Mouse (Mus musculus): ENCODE measurements around the gene Kif27. TPM values are rescaled to one million over a fixed set of nuclear protein-coding genes. Genes with fewer than 3 reads are reported as not detected.

Gene Kif27
- total RNA-seq, 2 experiments from 2014 or later = 0.22 to 0.24 TPM

DNA sequence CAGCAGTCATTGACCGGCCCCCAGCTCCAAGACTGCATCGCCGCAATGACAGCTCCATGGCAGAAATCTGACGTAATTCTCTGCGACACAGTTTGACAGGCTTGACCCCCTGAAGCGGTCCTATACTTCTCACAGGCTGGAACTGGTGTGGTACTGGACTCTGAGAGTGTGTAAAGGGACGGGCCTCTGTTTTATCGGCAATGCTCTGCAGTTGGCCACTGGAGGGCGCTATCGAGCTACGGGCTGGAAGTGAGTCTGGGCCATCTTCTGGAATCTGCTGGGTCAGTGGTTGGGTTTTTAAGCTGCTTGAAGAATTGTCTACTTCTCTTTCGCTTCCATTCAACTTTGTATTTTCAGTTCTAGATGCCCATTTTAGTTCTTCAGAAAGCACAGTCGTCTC, 71.1 kb downstream of the Kif27 start:
- intact Hi-C loops (cut with DNase I) = loop anchor here (1.0 kb wide), 3 partner anchors 100 to 301 kb away; no protein-coding TSS in a partner anchor
- peak; percentile 85 to 95 for DNase-seq

DNA sequence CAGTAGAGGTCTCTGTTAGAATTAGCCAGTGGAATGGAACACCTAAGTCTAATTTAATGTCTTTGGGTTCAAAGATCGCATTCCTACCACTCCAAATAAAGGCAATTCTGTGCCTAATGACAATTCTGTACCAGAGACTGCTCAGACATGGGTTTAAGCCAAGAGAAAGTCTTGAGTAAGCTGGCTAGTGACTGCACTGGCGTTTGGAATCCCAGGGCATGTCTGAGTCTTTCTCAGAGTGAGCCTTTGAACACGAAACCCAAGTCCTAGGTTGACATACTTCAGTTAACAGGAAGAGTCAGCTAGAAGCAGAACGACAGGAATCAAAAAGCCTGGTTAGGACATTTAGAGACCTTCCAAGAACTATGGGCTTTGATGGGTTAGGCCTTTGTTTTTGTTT, 75.5 kb downstream of the Kif27 start:
- no peak for DNase-seq

DNA sequence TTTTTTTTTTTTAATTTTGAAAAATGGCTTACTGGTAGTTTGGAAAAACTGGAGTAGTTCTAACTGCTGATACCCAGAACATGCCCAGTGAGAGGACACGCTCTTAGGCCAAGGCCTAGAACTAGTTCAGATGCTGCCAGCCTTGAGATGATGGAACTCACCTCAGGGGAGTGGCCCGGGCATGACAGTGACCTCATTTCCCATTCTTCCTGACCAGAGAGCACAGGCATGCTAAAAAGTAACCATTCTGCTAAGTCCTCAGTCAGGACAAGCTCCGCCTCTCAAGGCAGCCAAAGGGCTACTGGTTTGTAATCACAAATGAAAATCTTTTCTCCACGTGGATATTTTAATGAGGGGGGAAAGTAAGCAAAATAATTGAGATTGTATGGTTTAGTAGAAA, 77.0 kb downstream of the Kif27 start:
- no peak for DNase-seq
- intact Hi-C loops (cut with DNase I) = no loop called here

More for the DNA sequence above, 75.5 kb downstream of the Kif27 start:
- intact Hi-C loops (cut with DNase I) = no loop called here

DNA sequence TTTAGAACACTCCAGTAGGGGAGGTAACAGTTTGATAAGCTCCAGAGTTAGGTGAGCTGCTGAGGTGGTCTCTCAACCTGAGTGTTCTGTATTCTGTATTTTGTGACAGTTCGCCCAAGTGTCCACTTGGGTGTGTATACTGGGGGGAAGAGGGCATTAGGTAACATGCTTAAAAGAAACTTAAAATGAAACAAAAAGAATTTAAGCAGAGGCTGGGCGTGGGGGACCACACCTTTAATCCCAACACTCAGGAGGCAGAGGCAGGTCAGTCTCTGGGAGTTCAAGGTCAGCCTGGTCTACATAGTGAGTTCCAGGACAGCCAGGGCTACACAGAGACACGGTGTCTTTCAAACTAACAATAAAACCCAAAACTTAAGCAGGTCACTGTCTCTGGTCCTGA, 78.4 kb downstream of the Kif27 start:
- DNase-seq = no peak
- intact Hi-C loops (cut with DNase I) = no loop called here

DNA sequence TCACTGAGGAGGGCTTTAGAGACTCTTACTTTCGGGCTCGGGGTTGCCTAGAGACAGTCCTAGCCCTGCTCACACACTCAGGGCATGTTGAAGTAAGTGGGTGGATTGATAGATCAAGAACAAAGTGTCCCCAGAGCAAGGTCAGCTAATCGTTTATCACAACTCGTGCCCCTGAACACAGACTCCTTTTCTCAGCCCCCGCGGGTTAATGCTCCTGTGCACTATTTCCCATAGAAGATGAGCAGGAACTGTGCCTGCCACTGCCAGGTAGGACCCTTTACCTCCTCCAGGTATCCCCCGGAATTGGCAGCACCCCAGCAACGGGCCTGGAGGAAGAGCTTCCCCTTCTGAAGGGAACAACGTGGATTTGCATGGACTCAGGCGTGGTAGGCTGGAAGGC, 82.7 kb downstream of the Kif27 start:
- intact Hi-C loops (cut with DNase I) = no loop called here
- DNase-seq = no peak

DNA sequence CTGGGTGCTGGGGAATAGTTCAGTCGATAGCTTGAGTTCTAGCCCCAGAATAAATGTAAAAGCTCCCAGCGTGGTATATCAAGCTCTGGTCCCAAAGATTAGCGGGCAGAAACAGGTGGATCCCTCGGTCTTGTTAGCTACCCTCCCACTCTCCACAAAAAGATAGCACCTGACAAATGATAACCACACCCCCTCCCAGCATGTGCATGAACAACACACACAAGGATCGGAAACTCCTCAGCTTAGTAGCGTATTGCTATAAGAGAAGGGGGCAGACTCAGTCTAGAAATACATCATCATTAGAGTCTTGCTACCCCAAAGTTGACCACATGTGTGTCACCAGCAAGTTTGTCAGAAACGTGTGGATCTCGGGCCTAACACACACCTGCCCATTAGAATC, 83.3 kb downstream of the Kif27 start, which contains the start of gene Gkap1:
Gene Gkap1, minus strand, starts transcription at position 101 of the 400 bp plus-strand sequence.
- intact Hi-C loops (cut with DNase I) = no loop called here
- no peak for DNase-seq

DNA sequence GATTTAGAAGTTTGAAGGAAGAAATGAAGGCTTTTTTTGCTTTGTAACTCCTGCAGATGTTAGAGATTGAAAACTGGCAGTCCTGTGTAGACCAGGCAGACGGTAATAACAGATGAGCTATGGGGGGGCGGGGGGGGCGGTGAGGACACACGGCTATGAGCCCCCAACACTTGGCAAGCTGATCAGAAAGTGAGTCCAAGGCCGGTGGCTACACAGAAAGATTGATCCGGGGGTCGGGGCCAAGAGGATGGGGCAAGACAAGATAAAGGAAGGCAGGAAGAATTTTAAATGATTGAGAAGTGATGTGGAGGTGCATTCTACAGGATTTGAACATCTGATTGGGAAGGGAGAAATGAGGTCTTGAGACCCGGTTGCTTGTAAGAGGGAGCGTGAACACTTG, 83.8 kb downstream of the Kif27 start:
- intact Hi-C loops (cut with DNase I) = no loop called here
- DNase-seq = no peak

DNA sequence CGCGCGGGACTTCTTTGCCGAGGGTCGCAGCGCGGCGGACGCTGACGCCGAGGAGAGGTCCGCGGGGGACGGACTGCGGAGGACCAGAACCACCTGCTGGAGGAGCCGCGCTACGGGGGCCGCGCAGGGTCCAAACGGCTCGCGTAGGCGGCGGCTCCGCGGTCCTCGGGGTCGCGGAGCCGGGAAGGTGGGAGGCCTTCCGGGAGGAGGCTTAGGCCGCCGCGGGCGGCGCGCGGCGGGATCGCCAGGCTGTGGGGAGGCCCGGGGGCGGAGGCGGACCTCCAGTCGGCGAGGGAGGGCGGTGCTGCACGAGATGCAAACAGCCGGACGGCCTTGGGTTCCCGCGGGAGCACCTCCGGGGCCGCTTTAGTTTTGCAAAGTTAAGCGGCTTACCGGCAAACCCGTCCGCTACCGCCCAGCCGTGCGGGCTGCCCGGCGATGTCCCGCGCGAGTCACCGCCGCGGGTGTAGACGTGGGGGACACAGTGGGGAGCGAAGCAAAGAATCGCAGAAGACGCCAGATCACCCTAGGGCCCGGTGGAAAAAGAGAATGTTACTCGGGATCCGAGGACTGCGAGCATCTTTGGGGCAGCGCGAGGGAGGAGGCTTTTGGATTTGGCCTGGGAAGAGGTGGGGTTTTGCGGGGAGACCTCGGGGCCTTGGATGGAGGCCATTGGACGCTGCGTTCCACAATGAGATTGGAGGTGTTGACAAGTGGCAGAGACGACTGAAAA, 84.5 kb downstream of the Kif27 start:
- DNase-seq = peak; percentile 79 to 80
- intact Hi-C loops (cut with DNase I) = loop anchor here (5.0 kb wide), 1 partner anchor 57 kb away; the partner anchor contains the start of gene Ubqln1

DNA sequence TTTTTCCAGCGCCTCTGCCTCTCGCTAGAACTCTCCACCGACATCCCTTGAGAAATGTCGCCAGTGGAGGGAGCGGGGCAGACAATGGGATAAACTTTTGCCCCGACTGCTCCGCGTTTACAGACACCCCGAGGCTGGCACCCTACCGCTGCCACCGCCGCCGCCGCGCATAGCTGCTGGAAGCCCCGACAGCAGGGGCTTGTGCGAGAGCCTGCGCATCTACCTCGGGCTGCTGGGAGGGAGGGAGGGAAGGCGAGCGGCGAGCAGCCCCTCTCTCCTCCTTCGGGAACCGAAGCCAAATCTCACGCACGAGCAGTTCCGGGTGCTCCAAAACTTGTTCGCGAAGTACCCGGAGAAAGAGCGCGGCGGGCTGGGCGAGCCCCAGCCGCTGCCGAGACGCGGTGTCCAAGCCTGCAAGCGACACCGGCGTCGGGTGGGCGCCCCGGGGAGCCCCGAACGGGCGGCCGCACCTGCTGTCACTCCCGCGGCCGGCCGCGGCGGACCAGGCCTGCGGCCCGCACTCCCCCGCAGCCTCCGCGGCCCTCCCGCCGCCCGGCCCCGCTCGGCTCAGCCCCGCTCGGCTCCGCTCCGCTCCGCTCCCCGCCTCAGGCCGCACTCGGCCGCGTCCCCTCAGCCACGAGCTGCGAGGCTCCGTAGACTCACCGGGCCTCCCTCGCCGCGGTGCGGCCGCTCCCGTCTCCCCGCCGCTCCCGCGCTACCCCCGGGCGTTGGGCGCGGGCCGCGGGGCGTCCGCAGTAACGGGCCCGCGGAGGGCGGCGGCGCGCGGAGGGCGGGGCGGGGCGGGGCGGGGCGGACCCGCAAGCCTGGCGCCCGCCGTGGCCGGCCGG, 85.3 kb downstream of the Kif27 start:
- intact Hi-C loops (cut with DNase I) = loop anchor here (5.0 kb wide), 1 partner anchor 56 kb away; the partner anchor contains the start of gene Ubqln1
- DNase-seq = peak; percentile 46 to 54

DNA sequence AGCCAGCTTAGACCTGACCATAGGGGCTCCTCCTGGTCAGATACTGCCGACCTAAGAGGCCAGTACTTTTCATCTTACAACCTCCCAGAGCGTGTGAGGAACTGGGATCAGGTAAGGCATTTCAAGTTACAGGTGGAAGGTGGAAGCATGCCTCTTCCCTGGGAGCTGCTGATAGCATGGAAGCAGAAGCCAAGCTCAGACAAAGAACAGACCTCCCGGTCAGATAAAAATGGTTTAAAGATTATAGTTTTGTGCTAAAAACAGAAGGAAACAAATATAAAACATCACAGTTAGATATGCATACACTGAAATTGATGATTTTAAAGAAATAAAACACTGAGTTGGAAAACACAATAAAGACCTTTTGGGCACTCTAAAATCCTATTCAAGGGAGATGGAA, 92.1 kb downstream of the Kif27 start:
- DNase-seq = no peak
- intact Hi-C loops (cut with DNase I) = no loop called here

DNA sequence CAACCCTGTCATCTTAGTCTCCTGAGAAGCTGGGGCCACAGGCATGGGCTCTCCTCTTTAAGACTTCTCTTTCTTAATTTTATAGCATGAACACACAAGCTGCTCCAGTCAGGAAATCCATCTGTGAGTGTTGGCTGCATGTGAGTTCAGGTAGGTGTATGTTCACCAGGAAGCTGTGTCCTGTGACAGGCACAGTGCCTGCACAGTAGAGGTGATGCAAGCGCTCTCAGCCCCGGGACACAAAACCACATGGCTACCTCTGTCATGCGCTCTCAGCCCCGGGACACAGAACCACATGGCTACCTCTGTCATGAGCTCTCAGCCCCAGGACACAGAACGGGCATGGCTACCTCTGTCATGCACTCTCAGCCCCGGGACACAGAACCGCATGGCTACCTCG, 95.4 kb downstream of the Kif27 start:
- intact Hi-C loops (cut with DNase I) = no loop called here
- DNase-seq = no peak

DNA sequence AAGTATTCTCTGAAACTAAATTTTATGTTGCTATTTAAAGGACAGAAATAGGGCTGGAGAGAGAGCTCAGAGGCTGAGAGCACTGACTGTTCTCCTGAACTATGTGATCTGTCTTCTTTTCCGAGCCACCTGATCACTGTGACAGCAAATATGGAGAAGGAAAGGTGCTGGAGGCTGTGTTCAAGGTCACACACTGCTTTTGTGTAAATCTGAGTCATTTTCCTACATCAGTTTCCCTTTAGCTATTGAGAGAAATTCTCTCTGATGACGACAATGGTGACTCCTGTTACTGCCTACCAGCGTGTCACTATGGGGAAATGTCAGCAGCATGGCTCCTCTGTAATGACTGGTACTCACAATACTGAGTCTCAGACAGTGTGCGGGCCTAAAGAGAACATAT, 97.2 kb downstream of the Kif27 start:
- intact Hi-C loops (cut with DNase I) = no loop called here

DNA sequence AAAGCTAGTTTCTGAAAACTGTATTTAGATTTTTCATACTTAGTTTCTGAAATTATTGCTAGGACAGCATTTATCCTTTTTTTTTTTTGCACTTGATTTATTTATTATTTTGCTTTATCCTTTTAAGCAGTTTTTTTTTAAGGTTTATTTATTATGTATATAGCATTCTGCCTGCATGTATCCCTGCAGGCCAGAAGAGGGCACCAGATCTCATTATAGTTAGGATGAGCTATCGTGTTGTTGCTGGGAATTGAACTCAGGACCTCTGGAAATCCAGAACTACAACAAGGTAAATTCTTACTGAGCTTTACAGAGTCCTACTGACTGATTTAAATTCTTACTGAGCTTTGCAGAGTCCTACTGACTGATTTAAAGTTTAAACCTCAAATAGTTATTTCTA, 105.7 kb downstream of the Kif27 start:
- intact Hi-C loops (cut with DNase I) = no loop called here

More for the DNA sequence above, 97.2 kb downstream of the Kif27 start:
- DNase-seq = no peak

DNA sequence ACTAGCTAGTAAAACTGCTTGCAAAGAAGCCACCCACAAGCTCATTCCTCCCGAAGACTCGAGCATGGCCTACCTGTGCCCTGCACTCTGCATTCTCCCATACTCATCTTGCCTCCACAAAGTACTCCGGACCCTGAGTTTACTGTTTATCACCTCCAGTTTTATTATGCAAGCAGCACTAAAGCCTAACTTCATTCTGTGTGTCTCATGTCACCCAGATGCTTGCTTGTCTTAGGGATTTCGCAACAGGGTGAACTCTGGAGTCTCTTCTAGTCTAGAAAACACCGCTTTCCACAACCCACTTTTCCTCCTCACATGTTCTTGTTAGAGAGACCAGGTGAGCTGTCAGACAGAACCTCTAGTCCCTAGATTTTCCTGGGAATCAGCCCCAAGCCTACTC, 110.0 kb downstream of the Kif27 start:
- DNase-seq = no peak
- intact Hi-C loops (cut with DNase I) = no loop called here

More for the DNA sequence above, 105.7 kb downstream of the Kif27 start:
- DNase-seq = no peak

Small RNA genes within 50 kb of the gene (microRNA-seq; reads per million reads assigned to microRNA genes)
- gene Mir6369 (0 reads per million in 2 experiments), gene Mir7-1 (19.5 to 22.0 reads per million in 2 experiments)

Other genes starting within 250 kb of the Kif27 start
- 1 to 10 TPM; 4.3 to 4.8 TPM for gene Klhl3, start 245.5 kb downstream of the Kif27 start, total RNA-seq (2021)
- gene Hnrnpa0, start 230.6 kb downstream of the Kif27 start, total RNA-seq (2021) = 100 to 1,000 TPM; 139 to 141 TPM
- gene Idnk, start 201.5 kb downstream of the Kif27 start, total RNA-seq (2021) = 10 to 100 TPM; 21.3 to 22.0 TPM
- gene Ubqln1, start 143.5 kb downstream of the Kif27 start, total RNA-seq (2021) = 10 to 100 TPM; 64.2 to 65.1 TPM
- gene Gkap1, start 83.4 kb downstream of the Kif27 start, total RNA-seq (2021) = 10 to 100 TPM; 25.7 to 26.4 TPM
- 10 to 100 TPM; 16.6 to 18.0 TPM for gene 2210016F16Rik, start 26.1 kb upstream of the Kif27 start, total RNA-seq (2021)
- gene Rmi1, start 43.1 kb upstream of the Kif27 start, total RNA-seq (2021) = 10 to 100 TPM in 1 of 2 experiments, 1 to 10 TPM in 1; 9.9 to 12.9 TPM
- gene Hnrnpk, start 44.2 kb upstream of the Kif27 start, total RNA-seq (2021) = 100 to 1,000 TPM; 721 to 814 TPM